In the genomic region with DNA sequence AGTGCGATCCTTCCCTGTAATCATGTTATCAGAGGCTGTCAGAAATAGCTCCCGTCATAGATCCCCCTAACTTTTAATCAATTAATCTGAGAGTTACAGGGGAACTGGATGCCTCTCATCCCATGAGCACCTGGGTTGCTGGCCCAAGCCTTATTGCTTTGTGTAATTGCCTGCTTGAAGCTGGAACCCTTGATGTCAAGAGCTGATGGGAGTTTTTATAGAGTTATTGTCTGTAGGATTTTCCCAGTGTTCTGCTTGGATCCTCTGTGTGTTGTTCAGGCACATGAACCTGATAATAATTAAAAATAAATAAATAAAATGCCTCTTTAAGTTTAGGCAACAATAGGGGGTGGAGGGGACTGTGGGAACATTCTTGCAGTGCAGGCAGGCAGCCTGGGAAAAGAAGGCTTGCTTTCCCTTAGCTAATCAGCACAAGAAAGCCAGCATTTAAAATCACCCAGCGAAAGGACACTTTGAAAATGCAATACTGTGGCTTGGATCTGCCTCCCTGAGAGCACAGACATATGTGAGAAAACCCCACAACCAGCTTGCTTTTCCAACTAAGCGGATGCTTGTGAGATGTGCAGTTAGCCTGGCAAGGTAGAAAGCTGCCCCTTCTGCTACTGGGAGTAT, we compare ENCODE assay signal across 8 mouse cellular contexts. TPM values are rescaled to one million over a fixed set of nuclear protein-coding genes. Genes with fewer than 3 reads are reported as not detected.
DNase-seq lines count a peak whose midpoint lies in the region; ATAC-seq and TF ChIP-seq lines count a peak whose summit lies in the region.

No protein-coding gene starts in this region.

- no peak for TF ChIP-seq RAD21 in MEL (IDR thresholded peaks at IDR 0.05; ENCODE audit: low read depth, low read length)

- peak overlapping the region; percentile 40; the same call in 1 of the 2 replicates for H3K9ac ChIP-seq in heart, embryonic 14.5 days (ENCODE audit: low read length)
- no peak overlapping the region for H3K9ac ChIP-seq in MEL (ENCODE audit: control insufficient read depth, low read depth, low read length, poor library complexity, severe bottlenecking)
- H3K9ac ChIP-seq in forebrain, embryonic 15.5 days (replicated peaks): no peak overlapping the region
- H3K9ac ChIP-seq in midbrain, embryonic 11.5 days (ENCODE audit: low read length): peak overlapping the region; percentile 20

- no peaks in the 10 kb centered on the region for H3K27me3 ChIP-seq in heart, embryonic 14.5 days (ENCODE audit: control insufficient read depth, insufficient read depth, low read length)
- H3K27me3 ChIP-seq in MEL (ENCODE audit: control insufficient read depth in 1 of 2, insufficient read depth in 2 of 2, low read length in 2 of 2): no peaks in the 10 kb centered on the region
- H3K27me3 ChIP-seq in forebrain, embryonic 15.5 days: no peaks in the 10 kb centered on the region
- H3K27me3 ChIP-seq in midbrain, embryonic 11.5 days (ENCODE audit: control insufficient read depth, insufficient read depth, low read length): no peaks in the 10 kb centered on the region

- no peak for ATAC-seq in heart, embryonic 14.5 days (ENCODE audit: insufficient number of reproducible peaks, insufficient read depth, low FRiP score, low read depth)
- ATAC-seq in forebrain, embryonic 15.5 days (replicated peaks): peak; percentile 57
- ATAC-seq in midbrain, embryonic 11.5 days (ENCODE audit: low FRiP score): peak; percentile 23

- peaks cover 51 to 70% of the 10 kb centered on the region in 2 experiments for H3K4me1 ChIP-seq in heart, embryonic 14.5 days (ENCODE audit: control insufficient read depth in 2 of 2, insufficient read depth in 2 of 2, low read length in 2 of 2)
- peaks cover 12 to 24% of the 10 kb centered on the region in 2 experiments for H3K4me1 ChIP-seq in MEL (ENCODE audit: control insufficient read depth in 1 of 2, insufficient read depth in 2 of 2, low read length in 2 of 2)
- peaks cover 68% of the 10 kb centered on the region for H3K4me1 ChIP-seq in forebrain, embryonic 15.5 days
- H3K4me1 ChIP-seq in midbrain, embryonic 11.5 days (ENCODE audit: control insufficient read depth, insufficient read depth, low read length): peaks cover 63% of the 10 kb centered on the region

- no peaks in the 10 kb centered on the region for H3K9me3 ChIP-seq in heart, embryonic 14.5 days (ENCODE audit: control insufficient read depth, low read length)
- no peaks in the 10 kb centered on the region for H3K9me3 ChIP-seq in MEL (replicated peaks; ENCODE audit: insufficient read depth, low read length)
- no peaks in the 10 kb centered on the region for H3K9me3 ChIP-seq in forebrain, embryonic 15.5 days
- H3K9me3 ChIP-seq in midbrain, embryonic 11.5 days (ENCODE audit: control insufficient read depth, low read length): no peaks in the 10 kb centered on the region

- peak overlapping the region in 1 of 2 experiments; percentile 47; a peak in 2 of 4 replicates for H3K27ac ChIP-seq in heart, embryonic 14.5 days (replicated peaks in 1 of 2; ENCODE audit: control insufficient read depth in 1 of 2, insufficient read depth in 1 of 2, low read depth in 2 of 2, low read length in 2 of 2)
- peak overlapping the region; percentile 19; the same call in 1 of the 2 replicates for H3K27ac ChIP-seq in MEL (ENCODE audit: control insufficient read depth, low read depth, low read length)
- peak overlapping the region; percentile 57 for H3K27ac ChIP-seq in forebrain, embryonic 15.5 days (replicated peaks)
- peak overlapping the region; percentile 72 for H3K27ac ChIP-seq in midbrain, embryonic 11.5 days (ENCODE audit: low read depth, low read length)

- no peaks in the 10 kb centered on the region for H3K36me3 ChIP-seq in heart, embryonic 14.5 days (ENCODE audit: control insufficient read depth, insufficient read depth, low read length)
- peaks cover 0 to 30% of the 10 kb centered on the region in 2 experiments; a peak in 3 of 4 replicates for H3K36me3 ChIP-seq in MEL (ENCODE audit: control insufficient read depth in 1 of 2, insufficient read depth in 2 of 2, low read length in 2 of 2)
- no peaks in the 10 kb centered on the region for H3K36me3 ChIP-seq in forebrain, embryonic 15.5 days
- no peaks in the 10 kb centered on the region for H3K36me3 ChIP-seq in midbrain, embryonic 11.5 days (ENCODE audit: control insufficient read depth, insufficient read depth, low read length)

- no peak for DNase-seq in heart, postnatal 36 days
- no peak for DNase-seq in MEL (ENCODE audit: low read depth, low spot score)
- no peak for DNase-seq in midbrain, embryonic 11.5 days (ENCODE audit: low spot score, missing footprints)
- DNase-seq in MN1 (ENCODE audit: low spot score): no peak
- DNase-seq in ovary, postnatal 14 days (ENCODE audit: low spot score): no peak
- no peak for DNase-seq in left cerebral cortex, adult 11 months (ENCODE audit: low spot score)

- no peak for TF ChIP-seq CTCF in MEL (IDR thresholded peaks at IDR 0.05 in 2 of 3, conservative IDR thresholded peaks at IDR 0.05 in 1 of 3; ENCODE audit: control insufficient read depth in 1 of 3, insufficient read depth in 1 of 3, low read depth in 2 of 3, low read length in 3 of 3, poor library complexity in 1 of 3, severe bottlenecking in 1 of 3)

- H3K79me2 ChIP-seq in MEL (ENCODE audit: control insufficient read depth, insufficient read depth, low read length, poor library complexity): peaks cover 47% of the 10 kb centered on the region

- peak overlapping the region; percentile 7 for H3K4me2 ChIP-seq in heart, embryonic 14.5 days (ENCODE audit: low read length)
- peak overlapping the region; percentile 12; the same call in 1 of the 2 replicates for H3K4me2 ChIP-seq in forebrain, embryonic 15.5 days (replicated peaks)
- H3K4me2 ChIP-seq in midbrain, embryonic 11.5 days: peak overlapping the region; percentile 24; the same call in 1 of the 2 replicates

- no peak overlapping the region for H3K4me3 ChIP-seq in heart, embryonic 14.5 days (ENCODE audit: control insufficient read depth in 1 of 2, insufficient read depth in 1 of 2, low read depth in 1 of 2, low read length in 2 of 2)
- H3K4me3 ChIP-seq in MEL (ENCODE audit: control insufficient read depth in 1 of 2, insufficient read depth in 1 of 2, low read depth in 2 of 2, low read length in 2 of 2): no peak overlapping the region
- H3K4me3 ChIP-seq in forebrain, embryonic 15.5 days: no peak overlapping the region
- H3K4me3 ChIP-seq in midbrain, embryonic 11.5 days (ENCODE audit: low read depth, low read length): no peak overlapping the region

- whole genome bisulfite sequencing in heart, embryonic 14.5 days: 44% methylated on average over 4 of the region's 4 CpGs
- 6% methylated on average over 4 of the region's 4 CpGs for WGBS in forebrain, embryonic 15.5 days
- WGBS in midbrain, embryonic 11.5 days: 18% methylated on average over 4 of the region's 4 CpGs

- TF ChIP-seq EP300 in MEL (IDR thresholded peaks at IDR 0.05; ENCODE audit: low read depth in 1 of 2, low read length in 2 of 2): no peak

- no peak for TF ChIP-seq POLR2A in MEL (IDR thresholded peaks at IDR 0.05; ENCODE audit: control insufficient read depth in 1 of 2, insufficient read depth in 1 of 2, low read depth in 1 of 2, low read length in 2 of 2, poor library complexity in 1 of 2)

- intact Hi-C loops in heart, postnatal 36 days (cut with DNase I): loop anchor here (5.0 kb wide), 1 partner anchor 35 kb away; no protein-coding TSS in a partner anchor

TF ChIP-seq in MEL, 35 proteins besides CTCF, POLR2A, EP300 and RAD21:
- TF ChIP-seq CHD2 (IDR thresholded peaks at IDR 0.05; ENCODE audit: low read length): no peak
- TF ChIP-seq USF1 (IDR thresholded peaks at IDR 0.05; ENCODE audit: low read depth, low read length): no peak
- TF ChIP-seq TCF12 (IDR thresholded peaks at IDR 0.05; ENCODE audit: low read depth, low read length): no peak
- TF ChIP-seq POLR2AphosphoS2 (IDR thresholded peaks at IDR 0.05; ENCODE audit: low read length): no peak
- TF ChIP-seq ELF1 (IDR thresholded peaks at IDR 0.05; ENCODE audit: low read depth, low read length): no peak
- no peak for TF ChIP-seq ZMIZ1 (IDR thresholded peaks at IDR 0.05; ENCODE audit: low read depth, low read length)
- no peak for TF ChIP-seq HCFC1 (IDR thresholded peaks at IDR 0.05; ENCODE audit: low read depth, low read length)
- no peak for TF ChIP-seq ZC3H11A (IDR thresholded peaks at IDR 0.05; ENCODE audit: low read depth, low read length)
- no peak for TF ChIP-seq MEF2A (IDR thresholded peaks at IDR 0.05; ENCODE audit: extremely low read depth, insufficient replicate concordance, low read depth, low read length, poor library complexity, severe bottlenecking)
- TF ChIP-seq JUND (IDR thresholded peaks at IDR 0.05; ENCODE audit: low read depth, low read length): no peak
- TF ChIP-seq NELFE (IDR thresholded peaks at IDR 0.05; ENCODE audit: low read depth, low read length): no peak
- TF ChIP-seq GABPA (IDR thresholded peaks at IDR 0.05; ENCODE audit: low read depth, low read length): no peak
- TF ChIP-seq TBP (IDR thresholded peaks at IDR 0.05; ENCODE audit: low read depth, low read length): no peak
- no peak for TF ChIP-seq CHD1 (IDR thresholded peaks at IDR 0.05; ENCODE audit: low read depth, low read length)
- no peak for TF ChIP-seq USF2 (IDR thresholded peaks at IDR 0.05; ENCODE audit: borderline replicate concordance in 1 of 2, insufficient read depth in 1 of 2, low read depth in 1 of 2, low read length in 2 of 2)
- no peak for TF ChIP-seq ETS1 (IDR thresholded peaks at IDR 0.05; ENCODE audit: low read depth, low read length)
- no peak for TF ChIP-seq SIN3A (IDR thresholded peaks at IDR 0.05; ENCODE audit: low read length)

RNA-seq across cellular contexts. Expression of gene Sept11, which starts 33.8 kb away (rescaled TPM):
- 83.8 and 85.3 TPM in 2 replicates for polyA plus RNA-seq in heart, embryonic 14.5 days (2014; fragmentation: Nextera tagmentation; extraction: Ambion mirVana)
- total RNA-seq in heart, postnatal 36 days (2021): 10 to 100 TPM; 29.9 to 32.5 TPM
- 34.9 and 46.7 TPM in 2 replicates for total RNA-seq in MEL (2012; rRNA removed)
- 100 to 1,000 TPM in 1 of 2 experiments, 10 to 100 TPM in 1; 87.2 to 245 TPM for polyA plus RNA-seq in MEL (2012; ENCODE audit: insufficient read depth in 1 of 2, insufficient read length in 2 of 2, low read depth in 1 of 2, low replicate concordance in 2 of 2, missing spikeins in 1 of 2)
- polyA plus RNA-seq in forebrain, embryonic 15.5 days (2015; fragmentation: Nextera tagmentation; extraction: Ambion mirVana): 174 and 180 TPM in 2 replicates
- polyA plus RNA-seq in midbrain, embryonic 11.5 days (2014; fragmentation: Nextera tagmentation; extraction: Ambion mirVana): 251 and 269 TPM in 2 replicates

Comparison
In these comparisons a context has a peak if more than half of its experiments do, and no peak if none do; other contexts are left out.
1. H3K9ac ChIP-seq: peak in heart, embryonic 14.5 days (single experiment) and midbrain, embryonic 11.5 days (single experiment); none in MEL (single experiment) and forebrain, embryonic 15.5 days (single experiment).
2. Peak in every context shown above with its lines, with median percentiles within 50 percentile points of each other: H3K4me2 ChIP-seq.